Comparison of ENCODE assay signal across 11 mouse cellular contexts in genomic region chr17:31450206-31450605, GRCm38 (mm10).
DNase-seq lines count a peak whose midpoint lies in the region; ATAC-seq and TF ChIP-seq lines count a peak whose summit lies in the region.
"Had no signal": no experiment of that assay in that cellular context is flagged by ENCODE, and none has a peak within 500 bp of the region (broad histone marks: within the 10 kb centered on the region; RNA-seq: fewer than 3 reads in every experiment).

No protein-coding gene starts in this region.

- H3K4me1 ChIP-seq in forebrain, embryonic 16.5 days (replicated peaks; ENCODE audit: control insufficient read depth, insufficient read depth, low read length): peaks cover 18% of the 10 kb centered on the region
- peaks cover 2% of the 10 kb centered on the region; the same call in 1 of the 2 replicates for H3K4me1 ChIP-seq in midbrain, postnatal 0 days (ENCODE audit: insufficient read depth, low read length)

- 0 out of 2 replicates have a peak, but pooled peaks cover 3% of the 10 kb centered on the region for H3K36me3 ChIP-seq in forebrain, embryonic 16.5 days (ENCODE audit: control insufficient read depth, insufficient read depth)
- peaks cover 20% of the 10 kb centered on the region for H3K36me3 ChIP-seq in midbrain, postnatal 0 days (ENCODE audit: insufficient read depth, low read length)

- peak; percentile 65 for ATAC-seq in forebrain, embryonic 16.5 days
- no peak for ATAC-seq in midbrain, postnatal 0 days (ENCODE audit: low FRiP score)

- no peak for TF ChIP-seq CTCF in layer of hippocampus, adult 2 months (conservative IDR thresholded peaks at IDR 0.05)
- TF ChIP-seq CTCF in midbrain, postnatal 0 days (IDR thresholded peaks at IDR 0.05): no peak

- no peaks in the 10 kb centered on the region for H3K27me3 ChIP-seq in forebrain, embryonic 16.5 days (replicated peaks; ENCODE audit: control insufficient read depth, insufficient read depth, low read length)
- no peaks in the 10 kb centered on the region for H3K27me3 ChIP-seq in midbrain, postnatal 0 days (ENCODE audit: insufficient read depth, low read length)

- no peak overlapping the region for H3K9ac ChIP-seq in forebrain, embryonic 16.5 days (replicated peaks; ENCODE audit: low read depth, low read length)
- no peak overlapping the region for H3K9ac ChIP-seq in midbrain, postnatal 0 days (replicated peaks; ENCODE audit: low read length, poor library complexity, severe bottlenecking)

- no peaks in the 10 kb centered on the region for H3K9me3 ChIP-seq in forebrain, embryonic 16.5 days (ENCODE audit: control insufficient read depth, low read length)
- H3K9me3 ChIP-seq in midbrain, postnatal 0 days (ENCODE audit: low read length): no peaks in the 10 kb centered on the region

- H3K27ac ChIP-seq in layer of hippocampus, adult 2 months: peak overlapping the region; percentile 80
- H3K27ac ChIP-seq in forebrain, embryonic 16.5 days (ENCODE audit: low read length): peak overlapping the region; percentile 48; the same call in 1 of the 2 replicates
- H3K27ac ChIP-seq in midbrain, postnatal 0 days (ENCODE audit: low read depth, low read length): no peak overlapping the region

- H3K4me3 ChIP-seq in layer of hippocampus, adult 2 months: no peak overlapping the region
- H3K4me3 ChIP-seq in forebrain, embryonic 16.5 days (replicated peaks; ENCODE audit: low read length): no peak overlapping the region
- no peak overlapping the region for H3K4me3 ChIP-seq in midbrain, postnatal 0 days (ENCODE audit: low read depth, low read length)

- 45% methylated on average over 3 of the region's 3 CpGs for WGBS in forebrain, embryonic 16.5 days
- 81% methylated on average over 3 of the region's 3 CpGs for WGBS in midbrain, postnatal 0 days

- no peak overlapping the region for H3K4me2 ChIP-seq in forebrain, embryonic 16.5 days (ENCODE audit: low read length)
- no peak overlapping the region for H3K4me2 ChIP-seq in midbrain, postnatal 0 days (ENCODE audit: low read depth, low read length, poor library complexity, severe bottlenecking)

- DNase-seq in cerebellum, postnatal 14 days: peak; percentile 74 to 79
- no peak for DNase-seq in cerebellum, adult 11-12 months
- DNase-seq in layer of hippocampus, adult 2 months (ENCODE audit: low spot score in 2 of 2): peak in 1 of 2 experiments; percentile 43
- DNase-seq in layer of hippocampus, adult 8-10 months (ENCODE audit: low spot score in 2 of 2): no peak
- peak; percentile 62 for DNase-seq in midbrain, postnatal 0 days (ENCODE audit: low spot score)
- DNase-seq in adrenal gland, adult (ENCODE audit: inconsistent age in 2 of 2, low spot score in 1 of 2): no peak
- DNase-seq in thymus, postnatal 25 days: no peak
- DNase-seq: gastrocnemius, postnatal 25 days; heart, postnatal 14 days; spleen, adult 18-20 months had no signal

Comparison
In these comparisons a context has a peak if more than half of its experiments do, and no peak if none do; other contexts are left out.
1. DNase-seq: peak in cerebellum, postnatal 14 days (2 of 2) and midbrain, postnatal 0 days (single experiment); none in cerebellum, adult 11-12 months (single experiment), layer of hippocampus, adult 8-10 months (0 of 2), adrenal gland, adult (0 of 2) and thymus, postnatal 25 days (single experiment).